Mouse (Mus musculus): ENCODE measurements around the gene Gm11114. TPM values are rescaled to one million over a fixed set of nuclear protein-coding genes. Genes with fewer than 3 reads are reported as not detected.

The Gm11114 gene
- polyA plus RNA-seq, 1 experiment from 2014 or later = not detected

DNA sequence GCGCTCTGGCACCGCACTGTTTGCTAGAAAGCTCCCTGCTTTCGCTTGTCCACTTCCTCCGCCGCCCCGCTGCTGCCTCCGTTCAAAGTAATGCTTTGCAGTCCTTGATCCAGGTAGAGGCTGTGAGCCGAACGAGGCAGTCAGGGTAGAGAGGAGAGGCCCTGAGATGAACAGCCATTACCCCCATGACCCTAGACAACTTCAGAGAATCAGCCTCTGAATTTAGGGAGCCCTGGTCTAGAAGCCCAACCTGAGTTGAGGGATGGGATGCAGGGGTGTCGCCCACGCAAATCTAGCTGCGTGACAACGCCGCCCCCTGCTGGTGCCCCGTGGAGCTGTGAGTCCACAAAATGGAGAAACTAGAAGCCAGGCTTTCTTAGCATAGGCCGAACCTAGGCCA is 15.7 kb downstream of the Gm11114 start:
- ATAC-seq = peak; percentile 48
- Histone ChIP-seq H3K4me2 (replicated peaks; ENCODE audit: low read depth) (peak overlapping the region; percentile 86), H3K27ac (ENCODE audit: low read depth, low read length) (peak overlapping the region; percentile 98), H3K9me3 (ENCODE audit: control insufficient read depth) (no peaks in the 10 kb centered on the region), H3K4me1 (replicated peaks; ENCODE audit: control insufficient read depth, insufficient read depth, low read length) (no peaks in the 10 kb centered on the region), H3K4me3 (ENCODE audit: low read depth, low read length) (peak overlapping the region; percentile 90), H3K36me3 (ENCODE audit: control insufficient read depth, insufficient read depth) (no peaks in the 10 kb centered on the region), H3K27me3 (replicated peaks; ENCODE audit: control insufficient read depth, insufficient read depth, low read length) (no peaks in the 10 kb centered on the region), H3K9ac (ENCODE audit: low read depth, low read length) (peak overlapping the region; percentile 84)
- WGBS = 1% methylated on average over 16 of the region's 16 CpGs
- peak; percentile 99 for TF ChIP-seq CTCF (IDR thresholded peaks at IDR 0.05; ENCODE audit: low read depth)

DNA sequence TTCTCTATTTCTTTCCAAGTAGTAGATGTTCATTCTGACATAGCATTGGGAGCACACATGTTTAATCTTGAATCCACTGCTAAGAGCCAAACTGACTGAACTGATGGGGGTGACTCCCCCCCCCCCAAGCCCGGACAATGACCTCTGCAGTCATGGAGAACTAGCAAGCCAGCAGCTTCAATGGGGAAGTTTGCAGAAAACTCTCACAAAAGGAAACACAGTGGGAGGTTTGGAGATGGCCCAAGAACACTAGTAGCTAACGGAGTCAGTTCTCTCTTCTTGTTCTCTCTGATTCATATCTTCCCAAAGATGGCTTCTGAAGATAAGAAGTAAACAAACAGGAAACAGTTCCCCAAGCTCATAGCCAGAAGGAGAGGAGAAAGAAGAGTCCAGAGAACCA is 18.9 kb downstream of the Gm11114 start:
- H3K4me2 ChIP-seq (replicated peaks; ENCODE audit: low read depth) = no peak overlapping the region

GRCm38 (mm10) chr9:85336046-85336445 is 23.5 kb downstream of the Gm11114 start:
- Histone ChIP-seq H3K27ac (ENCODE audit: low read depth, low read length) (no peak overlapping the region), H3K27me3 (replicated peaks; ENCODE audit: control insufficient read depth, insufficient read depth, low read length) (no peaks in the 10 kb centered on the region), H3K4me3 (ENCODE audit: low read depth, low read length) (no peak overlapping the region), H3K4me1 (replicated peaks; ENCODE audit: control insufficient read depth, insufficient read depth, low read length) (no peaks in the 10 kb centered on the region), H3K4me2 (replicated peaks; ENCODE audit: low read depth) (no peak overlapping the region), H3K9ac (ENCODE audit: low read depth, low read length) (no peak overlapping the region), H3K36me3 (ENCODE audit: control insufficient read depth, insufficient read depth) (no peaks in the 10 kb centered on the region), H3K9me3 (ENCODE audit: control insufficient read depth) (no peaks in the 10 kb centered on the region)
- 66% methylated on average over 7 of the region's 7 CpGs for WGBS
- no peak for ATAC-seq
- TF ChIP-seq CTCF (IDR thresholded peaks at IDR 0.05; ENCODE audit: low read depth) = no peak

More for the DNA sequence above, 18.9 kb downstream of the Gm11114 start:
- no peaks in the 10 kb centered on the region for H3K9me3 ChIP-seq (ENCODE audit: control insufficient read depth)
- H3K4me1 ChIP-seq (replicated peaks; ENCODE audit: control insufficient read depth, insufficient read depth, low read length) = no peaks in the 10 kb centered on the region
- TF ChIP-seq CTCF (IDR thresholded peaks at IDR 0.05; ENCODE audit: low read depth) = no peak
- H3K27me3 ChIP-seq (replicated peaks; ENCODE audit: control insufficient read depth, insufficient read depth, low read length) = no peaks in the 10 kb centered on the region
- 58% methylated on average over 2 of the region's 2 CpGs for WGBS
- H3K36me3 ChIP-seq (ENCODE audit: control insufficient read depth, insufficient read depth) = no peaks in the 10 kb centered on the region
- no peak for ATAC-seq
- no peak overlapping the region for H3K27ac ChIP-seq (ENCODE audit: low read depth, low read length)
- H3K4me3 ChIP-seq (ENCODE audit: low read depth, low read length) = no peak overlapping the region
- no peak overlapping the region for H3K9ac ChIP-seq (ENCODE audit: low read depth, low read length)

GRCm38 (mm10) chr9:85340303-85340702 is 27.7 kb downstream of the Gm11114 start:
- WGBS = 54% methylated on average over 3 of the region's 3 CpGs
- TF ChIP-seq CTCF (IDR thresholded peaks at IDR 0.05; ENCODE audit: low read depth) = no peak
- no peak for ATAC-seq

GRCm38 (mm10) chr9:85342892-85343785 is 30.6 kb downstream of the Gm11114 start:
- no peak overlapping the region for H3K27ac ChIP-seq (ENCODE audit: low read depth, low read length)
- no peak overlapping the region for H3K9ac ChIP-seq (ENCODE audit: low read depth, low read length)
- no peaks in the 10 kb centered on the region for H3K4me1 ChIP-seq (replicated peaks; ENCODE audit: control insufficient read depth, insufficient read depth, low read length)
- H3K4me3 ChIP-seq (ENCODE audit: low read depth, low read length) = no peak overlapping the region
- no peak for TF ChIP-seq CTCF (IDR thresholded peaks at IDR 0.05; ENCODE audit: low read depth)
- no peaks in the 10 kb centered on the region for H3K27me3 ChIP-seq (replicated peaks; ENCODE audit: control insufficient read depth, insufficient read depth, low read length)
- H3K36me3 ChIP-seq (ENCODE audit: control insufficient read depth, insufficient read depth) = no peaks in the 10 kb centered on the region
- H3K4me2 ChIP-seq (replicated peaks; ENCODE audit: low read depth) = no peak overlapping the region
- WGBS = 22% methylated on average over 8 of the region's 8 CpGs
- no peaks in the 10 kb centered on the region for H3K9me3 ChIP-seq (ENCODE audit: control insufficient read depth)
- peak; percentile 57; the same call in 1 of the 2 replicates for ATAC-seq

More at GRCm38 (mm10) chr9:85340303-85340702, 27.7 kb downstream of the Gm11114 start:
- Histone ChIP-seq H3K36me3 (ENCODE audit: control insufficient read depth, insufficient read depth) (no peaks in the 10 kb centered on the region), H3K9me3 (ENCODE audit: control insufficient read depth) (no peaks in the 10 kb centered on the region), H3K4me2 (replicated peaks; ENCODE audit: low read depth) (no peak overlapping the region), H3K4me3 (ENCODE audit: low read depth, low read length) (no peak overlapping the region), H3K27ac (ENCODE audit: low read depth, low read length) (no peak overlapping the region), H3K27me3 (replicated peaks; ENCODE audit: control insufficient read depth, insufficient read depth, low read length) (no peaks in the 10 kb centered on the region), H3K4me1 (replicated peaks; ENCODE audit: control insufficient read depth, insufficient read depth, low read length) (no peaks in the 10 kb centered on the region), H3K9ac (ENCODE audit: low read depth, low read length) (no peak overlapping the region)

GRCm38 (mm10) chr9:85347823-85348523 is 35.4 kb downstream of the Gm11114 start:
- no peak for TF ChIP-seq CTCF (IDR thresholded peaks at IDR 0.05; ENCODE audit: low read depth)
- Histone ChIP-seq H3K27ac (ENCODE audit: low read depth, low read length) (peak overlapping the region; percentile 64), H3K9me3 (ENCODE audit: control insufficient read depth) (no peaks in the 10 kb centered on the region), H3K4me3 (ENCODE audit: low read depth, low read length) (no peak overlapping the region), H3K4me2 (replicated peaks; ENCODE audit: low read depth) (0 out of 2 replicates have a peak overlapping the region, but pooled peaks have one; percentile 4), H3K36me3 (ENCODE audit: control insufficient read depth, insufficient read depth) (no peaks in the 10 kb centered on the region), H3K9ac (ENCODE audit: low read depth, low read length) (no peak overlapping the region), H3K4me1 (replicated peaks; ENCODE audit: control insufficient read depth, insufficient read depth, low read length) (no peaks in the 10 kb centered on the region), H3K27me3 (replicated peaks; ENCODE audit: control insufficient read depth, insufficient read depth, low read length) (no peaks in the 10 kb centered on the region)
- 33% methylated on average over 10 of the region's 10 CpGs for WGBS
- ATAC-seq = peak; percentile 45; the same call in 1 of the 2 replicates

Data from intestine, postnatal 0 days (tissue).